Mouse (Mus musculus) leukemia stem cell, adult 10-12 weeks (primary cell): ENCODE measurements around the gene Zscan10. TPM values are rescaled to one million over a fixed set of nuclear protein-coding genes. Genes with fewer than 3 reads are reported as not detected.

Experiments used
- polyA plus RNA-seq: library from polyadenylated mRNA; stranded (reverse); fragments of >175 nt; gene quantifications from 2 replicates; pipeline ENCODE4 v1.2.3, GENCODE M21; 2012; ENCODE audit warnings: low replicate concordance

Gene Zscan10
- not detected in 2 replicates for polyA plus RNA-seq

DNA sequence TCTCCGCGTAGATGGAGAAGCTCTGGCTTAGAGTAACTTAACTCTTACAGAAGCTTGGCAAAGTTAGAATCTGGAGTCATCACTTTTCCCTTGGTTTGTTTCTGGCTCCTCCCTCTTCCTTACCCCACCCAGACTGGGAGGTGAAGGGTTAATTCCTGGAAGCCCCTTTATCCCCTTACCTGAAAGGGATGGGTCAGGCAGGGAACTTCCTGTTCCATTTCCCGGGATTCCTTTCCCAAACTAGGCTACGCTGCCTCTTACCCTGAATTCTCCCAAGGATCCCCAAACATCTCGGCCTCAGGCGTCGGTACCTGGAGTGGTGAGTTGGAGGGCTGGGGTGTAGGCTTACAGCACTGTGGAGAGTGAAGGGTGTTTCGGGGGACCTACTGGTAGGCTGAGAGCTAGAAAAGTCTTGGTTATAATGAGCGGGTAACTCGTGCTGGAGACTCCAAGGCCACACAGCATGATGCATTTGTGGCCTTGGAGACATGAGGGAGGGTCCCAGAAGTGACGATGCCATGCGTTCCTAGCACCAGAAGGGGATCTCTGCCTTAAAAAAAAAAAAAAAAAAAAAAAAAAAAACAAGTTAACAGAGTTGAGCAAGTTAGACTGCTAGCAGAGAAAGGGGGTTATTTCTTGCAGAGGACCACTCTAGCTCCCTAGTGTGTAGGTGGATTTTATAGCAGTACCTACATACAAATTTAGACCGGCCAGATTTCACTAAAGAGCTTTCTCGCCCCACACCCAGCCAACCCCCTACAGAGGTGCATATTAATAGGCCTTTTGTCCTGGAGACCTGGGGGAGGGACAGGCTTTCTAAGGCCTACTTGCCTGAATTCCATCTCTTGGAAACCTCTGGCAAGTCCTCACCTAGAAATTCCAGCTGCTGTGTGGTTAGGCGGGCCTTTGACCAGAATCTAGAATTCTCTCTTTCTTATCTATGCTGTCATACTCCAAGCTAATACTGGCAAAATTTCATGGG lies at the start of gene Zscan10:
Gene Zscan10 (plus strand): TSS at position 216 of the 982 bp plus-strand sequence.

GRCm38 (mm10) chr17:23563595-23564367 lies 36.9 kb upstream of the Zscan10 start, which contains the start of gene Zfp213:
TSS of gene Zfp213 (minus strand) at chr17:23564238.

GRCm38 (mm10) chr17:23598582-23599552 lies 1.8 kb upstream of the Zscan10 start, which contains the start of gene Zfp13:
TSS of gene Zfp13 (minus strand) at chr17:23599487.

GRCm38 (mm10) chr17:23644613-23645495 lies 44.2 kb downstream of the Zscan10 start, which contains the start of gene Mmp25:
TSS of gene Mmp25 (minus strand) at chr17:23645277.

GRCm38 (mm10) chr17:23660117-23660875 lies 59.6 kb downstream of the Zscan10 start, which contains the start of gene Bicdl2:
TSS of gene Bicdl2 (plus strand) at chr17:23660506.

Other genes starting within 250 kb of the Zscan10 start
- gene Vmn2r116, start 216.3 kb upstream of the Zscan10 start, polyA plus RNA-seq = not detected in 2 replicates
- not detected in 2 replicates for gene Vmn2r117, start 121.2 kb upstream of the Zscan10 start, polyA plus RNA-seq
- 9.6 and 13.1 TPM in 2 replicates for gene Zfp213, start 36.6 kb upstream of the Zscan10 start, polyA plus RNA-seq
- gene Zfp13, start 1.4 kb upstream of the Zscan10 start, polyA plus RNA-seq = 0.40 and 0.80 TPM in 2 replicates
- gene Mmp25, start 44.4 kb downstream of the Zscan10 start, polyA plus RNA-seq = 2.3 and 2.6 TPM in 2 replicates
- 0.36 TPM in 1 of 2 replicates, not detected in the other for gene Bicdl2, start 59.6 kb downstream of the Zscan10 start, polyA plus RNA-seq
- gene Hcfc1r1, start 72.7 kb downstream of the Zscan10 start, polyA plus RNA-seq = 127 and 166 TPM in 2 replicates
- 71.1 and 149 TPM in 2 replicates for gene Thoc6, start 73.0 kb downstream of the Zscan10 start, polyA plus RNA-seq
- gene Tnfrsf12a, start 76.6 kb downstream of the Zscan10 start, polyA plus RNA-seq = 12.6 and 14.4 TPM in 2 replicates
- gene Cldn6, start 78.4 kb downstream of the Zscan10 start, polyA plus RNA-seq = not detected in 2 replicates
- gene Cldn9, start 83.2 kb downstream of the Zscan10 start, polyA plus RNA-seq = not detected in 2 replicates
- gene 1520401A03Rik, start 121.9 kb downstream of the Zscan10 start, polyA plus RNA-seq = not detected in 2 replicates
- gene Pkmyt1, start 125.5 kb downstream of the Zscan10 start, polyA plus RNA-seq = 246 and 386 TPM in 2 replicates
- gene Paqr4, start 140.0 kb downstream of the Zscan10 start, polyA plus RNA-seq = 2.9 and 33.2 TPM in 2 replicates
- 0.21 and 0.26 TPM in 2 replicates for gene Kremen2, start 145.0 kb downstream of the Zscan10 start, polyA plus RNA-seq
- 22.5 and 23.8 TPM in 2 replicates for gene Flywch1, start 170.7 kb downstream of the Zscan10 start, polyA plus RNA-seq
- 1.0 and 4.2 TPM in 2 replicates for gene Flywch2, start 185.2 kb downstream of the Zscan10 start, polyA plus RNA-seq
- gene Srrm2, start 189.7 kb downstream of the Zscan10 start, polyA plus RNA-seq = 176 and 518 TPM in 2 replicates
- gene Elob, start 228.3 kb downstream of the Zscan10 start, polyA plus RNA-seq = 44.9 and 471 TPM in 2 replicates
- gene Prss33, start 235.2 kb downstream of the Zscan10 start, polyA plus RNA-seq = 0.80 TPM in 1 of 2 replicates, not detected in the other
- not detected in 2 replicates for gene Prss32, start 243.0 kb downstream of the Zscan10 start, polyA plus RNA-seq
- gene Prss41, start 243.3 kb downstream of the Zscan10 start, polyA plus RNA-seq = 1.9 and 2.1 TPM in 2 replicates